Mouse (Mus musculus) E14TG2a.4 (cell line): ENCODE measurements around the gene Lancl1.

Experiments
- CTCF ChIP-seq: conservative IDR thresholded peaks from 2 replicates; pipeline ENCODE4 v1.5.1; 2014; ENCODE audit warnings: low read length
- POU5F1 ChIP-seq: IDR thresholded peaks from 2 replicates; pipeline ENCODE4 v1.6.1; 2014; ENCODE audit warnings: low read length, borderline replicate concordance

- TF ChIP-seq CTCF (no peak), POU5F1 (no peak)
These were observed 18.0 kb downstream of the Lancl1 start for GRCm38 (mm10) chr1:67020637-67021161.
